Mouse (Mus musculus) heart, embryonic 14.5 days (tissue): ENCODE measurements around the gene Elovl1. TPM values are rescaled to one million over a fixed set of nuclear protein-coding genes. Genes with fewer than 3 reads are reported as not detected.

ENCODE experiments used
- polyA plus RNA-seq: library from polyadenylated mRNA; unstranded; fragments of >200 nt; fragmentation: Nextera tagmentation; extraction: Ambion mirVana; gene quantifications from 2 replicates; pipeline ENCODE4 v1.2.1, GENCODE M21; 2014

The Elovl1 gene
- polyA plus RNA-seq, 1 experiment from 2014 or later, result 60.3 TPM

Other genes starting within 250 kb of the Elovl1 start
- gene Kdm4a, start 248.1 kb upstream of the Elovl1 start, polyA plus RNA-seq, result 26.7 TPM in 2 replicates
- gene Ptprf, start 136.7 kb upstream of the Elovl1 start, polyA plus RNA-seq, result 19.6 and 19.7 TPM in 2 replicates
- 7.1 and 7.6 TPM in 2 replicates for gene Szt2, start 18.8 kb upstream of the Elovl1 start, polyA plus RNA-seq
- 63.6 and 69.4 TPM in 2 replicates for gene Med8, start 18.8 kb upstream of the Elovl1 start, polyA plus RNA-seq
- gene Cdc20, start 9.3 kb downstream of the Elovl1 start, polyA plus RNA-seq, result 150 and 165 TPM in 2 replicates
- 1.0 and 1.7 TPM in 2 replicates for gene Mpl, start 29.4 kb downstream of the Elovl1 start, polyA plus RNA-seq
- 38.1 and 48.7 TPM in 2 replicates for gene Tie1, start 62.0 kb downstream of the Elovl1 start, polyA plus RNA-seq
- gene 2610528J11Rik, start 98.9 kb downstream of the Elovl1 start, polyA plus RNA-seq, result not detected in 2 replicates
- 0.24 and 0.43 TPM in 2 replicates for gene Tmem125, start 116.0 kb downstream of the Elovl1 start, polyA plus RNA-seq
- gene Cfap57, start 192.7 kb downstream of the Elovl1 start, polyA plus RNA-seq, result 0.16 and 0.22 TPM in 2 replicates
- 80.5 and 86.0 TPM in 2 replicates for gene Ebna1bp2, start 192.7 kb downstream of the Elovl1 start, polyA plus RNA-seq
- not detected in 2 replicates for gene Olfr62, start 230.9 kb downstream of the Elovl1 start, polyA plus RNA-seq